Mouse (Mus musculus) heart, postnatal 0 days (tissue): ENCODE results near the gene Fam166b.

ENCODE experiments used
- CTCF ChIP-seq: IDR thresholded peaks from 2 replicates; pipeline ENCODE4 v1.5.1; 2016; ENCODE audit warnings: antibody characterized with exemption, control low read depth, low read depth
- EP300 ChIP-seq: IDR thresholded peaks from 2 replicates; pipeline ENCODE4 v1.6.1; 2016; ENCODE audit warnings: antibody characterized with exemption, low read depth

DNA sequence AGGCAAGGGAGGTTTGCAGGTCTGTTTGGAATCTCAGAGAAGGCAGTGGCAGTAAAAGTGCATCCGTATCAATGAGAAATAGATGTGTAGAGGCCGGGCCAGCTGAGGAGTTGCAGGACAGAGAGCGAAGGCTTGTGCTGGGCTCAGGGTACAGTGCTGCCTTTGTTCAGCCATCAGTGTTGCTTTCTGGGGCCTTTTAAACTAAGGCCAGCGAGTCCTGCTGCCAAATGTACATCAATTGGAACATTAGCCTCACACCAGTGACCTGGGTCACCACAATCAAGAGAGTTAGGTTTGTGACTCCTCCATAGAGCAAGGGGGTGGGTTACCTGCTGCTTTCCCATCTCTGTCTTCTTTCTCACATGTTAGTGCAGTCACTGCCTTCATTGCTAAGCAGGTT, 30.9 kb downstream of the Fam166b start:
- TF ChIP-seq EP300 (no peak; the same call in 1 of the 2 replicates), CTCF (no peak)
